Mouse (Mus musculus) hindlimb bud, embryonic 11.5 days (tissue): Measurements from ENCODE around the gene Kmt5b.
A peak's percentile ranks its signal among the peaks of the same experiment; 100 is the strongest.

Source experiments
- DNase-seq: peaks from one replicate; pipeline ENCODE4 v3.0.0-alpha.2; 2012; ENCODE audit warnings: low read depth, low spot score; ENCODE audit errors: extremely low spot score

Gene Kmt5b

DNA sequence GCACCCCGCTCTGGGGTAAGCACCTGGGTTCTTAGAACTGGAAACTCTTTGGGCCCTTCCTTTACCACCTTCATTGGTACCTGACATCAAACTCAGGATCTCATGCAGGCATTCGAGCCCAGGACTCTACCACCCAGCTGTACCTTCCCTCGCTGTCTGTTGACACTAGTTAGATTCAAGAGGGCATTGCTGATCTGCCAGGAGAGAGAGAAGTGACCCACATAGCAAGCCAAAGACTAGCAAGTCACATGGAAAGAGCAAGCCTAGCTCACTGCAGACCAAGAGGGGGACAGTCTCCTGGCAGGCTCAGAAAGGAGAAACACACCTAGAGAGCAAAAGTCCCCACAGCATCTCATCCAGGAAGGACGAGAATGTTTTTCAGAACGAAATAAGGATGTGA lies 73.5 kb downstream of the Kmt5b start:
- DNase-seq = no peak

- no peak for DNase-seq
Observed at GRCm38 (mm10) chr19:3842359-3843148, 75.3 kb downstream of the Kmt5b start.

DNA sequence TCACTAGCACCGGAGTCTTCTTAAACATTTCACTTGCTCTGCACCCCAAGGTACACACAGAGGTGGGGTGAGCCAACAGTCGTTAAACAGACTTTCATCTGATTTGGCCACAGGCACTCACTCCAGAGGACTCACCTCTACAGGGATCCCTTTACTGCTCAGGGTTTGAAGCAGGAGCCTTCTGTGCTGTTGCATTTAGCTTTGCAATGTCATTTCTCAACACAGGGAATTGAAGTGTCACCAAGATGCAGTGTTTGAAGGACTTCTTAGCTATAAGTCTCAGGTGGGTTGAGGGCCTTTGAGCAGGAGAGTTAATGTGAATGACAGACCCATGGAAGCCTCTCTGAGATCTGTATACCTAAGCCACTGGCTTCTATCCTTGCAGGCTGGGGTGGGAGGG lies 76.4 kb downstream of the Kmt5b start:
- no peak for DNase-seq

DNA sequence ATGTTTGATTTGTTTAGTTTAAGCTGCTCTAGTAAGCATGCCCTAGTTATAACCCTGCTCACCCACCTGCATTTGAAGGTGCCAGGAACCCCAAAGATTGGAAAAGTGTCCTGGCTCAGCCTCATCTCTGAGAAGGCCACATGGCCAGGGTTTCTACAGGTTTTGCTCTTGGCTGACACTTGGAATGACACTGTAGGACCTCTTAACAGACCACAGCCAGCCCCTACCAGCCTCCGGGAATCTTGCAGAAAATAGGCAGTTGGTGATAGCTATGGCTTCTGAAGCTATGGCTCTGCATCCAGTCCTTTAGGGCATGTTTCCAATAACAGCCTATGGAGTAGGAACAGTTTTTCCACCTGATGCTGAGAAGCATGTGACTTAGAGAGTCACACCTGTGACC lies 77.6 kb downstream of the Kmt5b start:
- no peak for DNase-seq

GRCm38 (mm10) chr19:3845339-3845738 lies 78.1 kb downstream of the Kmt5b start:
- DNase-seq = no peak

DNA sequence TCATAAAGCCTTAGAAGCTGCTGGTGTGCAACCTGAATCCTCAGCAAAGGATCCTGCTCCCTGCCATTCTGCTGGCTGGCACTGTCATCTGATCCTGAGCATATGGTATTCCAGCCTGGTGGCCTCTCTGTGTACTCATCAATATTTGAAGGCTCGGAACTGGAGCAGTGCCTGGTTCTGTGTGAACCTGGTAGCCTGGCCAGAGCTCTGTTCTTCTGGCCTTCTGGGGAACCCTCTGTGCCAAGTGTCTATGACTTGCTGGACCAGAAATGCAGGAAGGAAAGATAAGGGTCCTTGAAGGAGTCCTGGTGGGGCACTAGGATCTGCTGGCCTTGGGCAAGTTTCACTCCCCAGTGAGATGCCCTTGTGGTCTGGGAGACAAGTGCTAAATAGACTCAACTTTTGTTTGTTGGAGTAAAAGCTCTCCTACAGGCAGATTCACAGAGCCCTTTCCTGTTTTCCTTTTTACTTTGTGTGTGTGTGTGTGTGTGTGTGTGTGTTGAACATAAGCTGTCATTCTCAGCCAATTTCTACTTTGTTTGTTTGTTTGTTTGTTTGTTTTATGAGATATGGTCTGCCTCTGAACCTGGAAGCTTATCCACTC lies 78.7 kb downstream of the Kmt5b start:
- DNase-seq = no peak

DNA sequence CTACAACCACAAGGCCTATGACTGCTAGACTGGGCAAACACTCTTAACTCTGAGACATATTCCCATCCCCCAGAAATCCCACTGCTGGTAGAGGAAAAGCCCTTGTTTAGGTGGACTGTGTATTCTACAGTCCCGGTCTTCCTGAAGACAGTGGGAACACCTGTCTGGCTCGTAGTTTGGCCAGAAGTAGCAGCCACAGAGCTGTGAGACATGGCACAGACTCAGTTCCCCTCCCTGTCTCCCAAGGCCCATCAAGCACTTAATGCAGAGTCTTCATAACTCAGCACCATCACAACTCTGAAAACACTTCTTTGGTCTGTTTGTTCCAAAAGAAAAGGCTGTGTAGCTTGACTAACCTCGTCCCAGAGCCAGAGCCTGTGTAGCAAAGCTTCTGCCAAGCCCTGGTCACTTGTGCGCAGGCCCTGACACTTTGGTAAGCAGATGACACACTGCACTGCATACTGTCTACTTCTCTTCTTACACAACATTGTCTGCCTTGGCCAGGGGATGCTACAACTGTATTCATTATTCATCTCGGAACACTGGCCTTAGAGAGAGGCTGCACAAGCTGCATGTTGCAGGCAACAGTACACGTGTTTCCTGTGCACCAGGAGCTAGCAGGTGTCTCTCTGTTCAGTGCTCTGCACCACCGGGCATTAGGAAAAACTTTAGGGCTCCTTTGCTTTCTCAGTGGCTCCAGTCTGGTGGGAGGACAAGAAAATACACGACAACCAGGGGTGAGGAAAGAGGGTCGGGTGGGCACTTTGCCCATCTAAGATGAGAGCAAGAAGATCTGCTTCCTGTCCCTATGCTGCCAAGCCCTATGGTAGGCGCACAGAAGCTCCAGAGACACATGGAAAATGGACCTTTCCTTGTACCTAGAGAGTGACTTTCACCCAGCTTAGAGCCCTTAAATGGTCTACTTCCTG lies 79.7 kb downstream of the Kmt5b start:
- DNase-seq = no peak

GRCm38 (mm10) chr19:3847711-3848110 lies 80.5 kb downstream of the Kmt5b start:
- DNase-seq = no peak

DNA sequence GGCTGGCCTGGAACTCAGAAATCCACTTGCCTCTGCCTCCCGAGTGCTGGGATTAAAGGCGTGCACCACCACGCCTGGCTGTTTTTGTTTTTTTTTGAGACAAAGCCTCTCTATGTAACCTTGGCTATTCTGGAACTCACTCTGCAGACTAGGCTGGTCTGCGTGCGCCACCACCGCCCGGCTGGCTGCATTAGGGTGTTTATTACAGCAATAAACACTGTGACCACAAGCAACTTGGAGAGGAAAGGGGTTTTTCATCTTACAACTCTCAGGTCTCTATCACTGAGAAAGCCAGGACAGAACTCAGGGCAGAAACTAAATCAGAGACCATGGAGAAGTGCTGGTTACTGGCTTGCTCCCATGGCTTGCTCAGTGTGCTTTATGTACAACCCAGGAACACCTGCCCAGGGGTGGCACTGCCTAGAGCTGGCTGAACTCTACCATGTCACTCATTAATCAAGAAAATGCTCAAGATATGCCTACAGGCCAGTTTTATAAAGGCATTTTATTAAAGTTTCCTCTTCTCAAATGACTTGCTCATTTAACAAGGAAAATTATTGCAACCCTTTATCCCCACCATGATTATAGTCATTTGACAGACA lies 81.1 kb downstream of the Kmt5b start:
- DNase-seq = no peak

GRCm38 (mm10) chr19:3849251-3849650 lies 82.0 kb downstream of the Kmt5b start:
- DNase-seq = no peak

DNA sequence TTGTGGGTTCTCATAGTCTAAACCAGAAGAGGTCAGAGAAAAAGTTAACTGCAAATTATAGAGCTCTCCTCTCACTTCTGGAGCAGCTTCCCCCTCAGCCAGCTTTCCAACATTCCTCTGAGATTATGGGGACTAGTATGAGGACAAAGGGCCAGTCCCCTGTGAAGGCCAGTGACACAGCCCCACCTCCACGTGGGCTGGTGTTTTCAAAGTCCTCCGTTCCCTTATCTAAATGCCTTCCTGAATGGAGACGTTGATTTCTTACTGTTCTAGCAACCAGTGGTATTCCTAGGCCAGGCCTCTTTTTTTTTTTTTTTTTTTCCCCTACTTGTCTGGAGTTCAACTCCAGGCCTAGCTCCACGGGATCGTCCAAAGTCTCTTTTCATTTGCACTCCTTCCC lies 82.9 kb downstream of the Kmt5b start:
- no peak for DNase-seq

GRCm38 (mm10) chr19:3850847-3851469 lies 83.7 kb downstream of the Kmt5b start:
- no peak for DNase-seq

DNA sequence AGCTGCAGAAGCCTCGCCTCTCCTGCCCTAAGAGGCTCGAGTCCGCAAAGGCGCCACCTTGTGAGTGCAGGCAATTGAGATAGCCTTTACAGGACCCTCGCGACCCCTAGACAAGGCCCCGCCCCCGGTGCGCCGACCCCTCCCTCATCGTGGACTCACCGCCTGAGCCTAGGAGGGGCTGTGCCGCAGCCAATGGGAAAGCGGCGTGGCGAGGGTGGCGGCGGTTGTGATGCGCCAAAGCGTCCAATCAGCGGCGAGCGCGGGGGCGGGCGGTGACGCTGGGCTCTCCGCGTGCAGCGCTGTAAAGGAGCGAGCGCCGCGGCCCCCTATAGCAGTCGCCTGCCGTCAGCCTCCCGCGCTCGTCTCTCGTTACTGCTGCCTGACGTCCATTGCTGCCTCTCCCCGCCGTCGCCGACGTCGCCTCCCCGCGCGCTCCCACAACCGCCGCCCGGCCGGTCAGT lies 84.3 kb downstream of the Kmt5b start, which contains the start of gene Chka:
Gene Chka, plus strand, starts transcription at position 272 of the 461 bp plus-strand sequence.
- DNase-seq = peak; percentile 67

DNA sequence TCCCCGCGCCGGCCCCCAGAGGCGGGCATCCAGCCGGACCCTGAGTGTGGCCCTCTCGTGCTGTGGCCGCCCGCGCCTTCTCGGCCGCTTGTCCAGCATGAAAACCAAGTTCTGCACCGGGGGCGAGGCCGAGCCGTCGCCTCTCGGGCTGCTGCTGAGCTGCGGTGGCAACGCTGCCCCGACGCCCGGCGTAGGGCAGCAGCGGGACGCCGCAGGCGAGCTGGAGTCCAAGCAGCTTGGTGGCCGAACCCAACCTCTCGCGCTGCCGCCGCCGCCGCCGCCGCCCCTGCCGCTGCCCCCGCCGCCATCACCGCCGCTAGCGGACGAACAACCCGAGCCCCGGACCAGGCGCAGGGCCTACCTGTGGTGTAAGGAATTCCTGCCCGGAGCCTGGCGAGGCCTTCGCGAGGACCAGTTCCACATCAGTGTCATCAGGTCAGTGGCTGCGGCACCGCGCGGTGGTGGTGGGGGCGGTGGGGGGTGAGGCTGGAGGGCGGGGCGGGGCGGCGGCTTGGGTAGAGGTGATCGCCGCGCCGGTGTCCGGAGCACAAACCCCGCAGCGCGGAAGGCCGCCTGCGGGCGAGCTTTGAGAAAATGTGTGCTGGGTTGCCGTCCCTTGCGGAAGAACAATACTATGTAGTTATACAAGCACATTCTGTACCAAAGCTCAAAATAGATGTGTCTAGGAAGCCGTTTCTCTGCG lies 84.9 kb downstream of the Kmt5b start:
- no peak for DNase-seq

- no peak for DNase-seq
Observed at GRCm38 (mm10) chr19:3853121-3853520, 85.9 kb downstream of the Kmt5b start.

GRCm38 (mm10) chr19:3853891-3854290 lies 86.7 kb downstream of the Kmt5b start:
- DNase-seq = no peak

- no peak for DNase-seq
Observed at GRCm38 (mm10) chr19:3855091-3855490, 87.9 kb downstream of the Kmt5b start.

DNA sequence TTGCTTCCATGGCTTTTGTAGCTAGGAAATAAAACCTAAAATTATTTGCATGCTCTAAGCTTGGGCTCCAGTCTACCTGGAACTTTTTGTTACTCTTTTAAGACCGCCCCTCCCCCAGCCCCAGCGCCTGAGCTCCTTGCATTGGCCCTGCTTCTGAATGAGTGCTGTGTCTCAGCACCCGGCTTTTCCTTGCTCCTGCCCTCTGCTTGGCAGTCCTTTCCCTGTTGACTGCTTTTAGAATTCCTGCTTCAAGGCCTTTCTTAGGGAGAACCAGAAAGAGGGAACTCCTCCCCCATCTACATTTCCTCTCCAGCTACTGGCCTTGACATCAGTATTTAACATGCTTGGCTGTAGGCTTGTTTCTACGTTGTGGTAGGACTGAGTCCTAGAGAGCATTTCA lies 88.4 kb downstream of the Kmt5b start:
- no peak for DNase-seq

DNA sequence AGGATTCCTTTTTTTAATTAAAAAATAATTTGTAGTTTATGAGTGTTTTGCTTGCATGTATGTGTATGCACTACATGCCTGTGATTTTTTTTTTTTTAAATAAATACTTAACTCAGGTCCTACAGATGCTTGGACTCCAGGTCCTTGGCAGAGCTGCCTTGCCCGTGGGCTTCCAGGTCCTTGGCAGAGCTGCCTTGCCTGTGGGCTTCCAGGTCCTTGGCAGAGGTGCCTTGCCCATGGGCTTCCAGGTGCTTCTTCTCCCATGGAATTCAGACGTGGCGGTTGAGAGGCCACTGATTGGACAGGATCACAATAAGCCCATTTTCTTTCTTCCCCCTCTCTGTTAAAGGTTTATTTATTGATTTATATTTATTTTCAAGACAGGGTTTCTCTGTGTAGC lies 90.0 kb downstream of the Kmt5b start:
- DNase-seq = no peak

- DNase-seq = no peak
Observed at GRCm38 (mm10) chr19:3862713-3863112, 95.5 kb downstream of the Kmt5b start.
